Mouse (Mus musculus) C2C12 (cell line): ENCODE results near the gene Cuedc2.

Experiments used
- CTCF ChIP-seq: IDR thresholded peaks from one replicate; pipeline ENCODE4 v1.5.1; 2011; ENCODE audit not compliant: control insufficient read depth, insufficient read depth, insufficient read length
- USF1 ChIP-seq: IDR thresholded peaks from one replicate; pipeline ENCODE4 v1.6.1; 2011; ENCODE audit warnings: low read depth, mild to moderate bottlenecking, control low read depth, moderate library complexity

DNA sequence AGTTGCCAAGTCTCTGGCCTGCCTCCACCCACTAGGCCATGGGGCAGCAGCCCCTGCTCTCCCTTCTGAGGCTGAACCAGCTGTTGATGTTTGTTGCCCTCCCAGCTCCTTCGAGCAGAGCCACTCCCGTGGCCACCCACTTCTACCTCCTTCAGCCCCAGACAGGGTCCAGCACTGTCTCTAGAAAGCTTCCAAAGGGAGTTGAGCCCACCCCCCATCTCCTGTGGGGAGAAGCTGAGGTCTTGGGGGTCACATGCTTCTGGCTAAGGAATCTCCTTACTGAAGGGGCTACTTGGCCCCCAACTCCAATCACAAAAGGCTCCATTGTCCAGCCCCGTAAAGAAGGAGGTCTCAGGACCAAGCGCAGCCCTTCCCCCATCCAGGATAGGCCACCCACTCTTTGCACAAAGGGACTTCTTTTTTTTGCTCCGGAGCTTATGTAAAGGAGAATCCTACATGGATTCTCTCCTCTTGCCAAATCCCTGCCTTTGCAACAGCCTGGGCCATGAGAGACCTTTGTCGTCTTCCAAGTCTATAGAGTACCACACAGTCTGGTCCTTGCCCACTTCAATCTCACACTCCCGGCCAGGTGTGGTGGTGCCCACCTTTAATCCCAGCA lies 5.7 kb downstream of the Cuedc2 start:
- TF ChIP-seq CTCF: no peak
- TF ChIP-seq USF1: no peak
